Mouse (Mus musculus) CH12.LX (cell line): ENCODE measurements at regions not wholly inside any gene's neighbourhood (a gene's known extent, or its start where the extent isn't known, plus 50 kb on each side); places are given as distances from the start of the nearest gene placed in this dataset.

Experiments
- DNase-seq: peaks from one replicate; pipeline ENCODE4 v3.0.0-alpha.2; 2013; ENCODE audit errors: extremely low read depth
- H3K27ac ChIP-seq: 2 replicates; pipeline ENCODE4 v1.5.1; 2012; ENCODE audit warnings: low read depth, mild to moderate bottlenecking, control low read depth, moderate library complexity; ENCODE audit not compliant: insufficient read depth
- H3K27me3 ChIP-seq: replicated peaks from 2 replicates; pipeline ENCODE3; 2012; ENCODE audit warnings: inconsistent platforms
- H3K36me3 ChIP-seq, 2 experiments: replicated peaks in 1 of 2; 2 replicates each; pipeline versions ENCODE3 to v1.6.1; 2012; ENCODE audit warnings: inconsistent platforms in 1 of 2, low read length in 1 of 2, mild to moderate bottlenecking in 1 of 2, mixed read lengths in 1 of 2, moderate library complexity in 1 of 2; ENCODE audit not compliant: control insufficient read depth in 1 of 2, insufficient read depth in 1 of 2
- H3K4me1 ChIP-seq, 2 experiments: 2 replicates each; pipeline ENCODE4 v1.6.1; 2012; ENCODE audit warnings: inconsistent platforms in 1 of 2, moderate library complexity in 1 of 2; ENCODE audit not compliant: insufficient read depth in 2 of 2, control insufficient read depth in 1 of 2
- H3K4me2 ChIP-seq: 2 replicates; pipeline ENCODE4 v1.6.1; 2012; ENCODE audit warnings: low read depth, mild to moderate bottlenecking, control low read depth; ENCODE audit not compliant: poor library complexity, insufficient read depth, severe bottlenecking
- H3K4me3 ChIP-seq, 3 experiments: fragments of 150-350 bp in 1 of 3; sonication (generic) in 1 of 3; replicated peaks in 1 of 3; 2 replicates each; pipeline versions ENCODE3 to v1.5.1; 2011 to 2012; ENCODE audit warnings: low read depth in 2 of 3, low read length in 2 of 3, mild to moderate bottlenecking in 2 of 3, moderate library complexity in 2 of 3, control low read depth in 1 of 3, improper control_type of control experiment in 1 of 3, inconsistent platforms in 1 of 3, mixed read lengths in 1 of 3; ENCODE audit not compliant: poor library complexity in 1 of 3
- H3K79me2 ChIP-seq: replicated peaks from 2 replicates; pipeline ENCODE4 v1.6.1; 2012; ENCODE audit warnings: mild to moderate bottlenecking, moderate library complexity; ENCODE audit not compliant: control insufficient read depth, poor library complexity, insufficient read depth, severe bottlenecking; ENCODE audit errors: extremely low read depth
- H3K9ac ChIP-seq: 2 replicates; pipeline ENCODE4 v1.6.1; 2012; ENCODE audit warnings: low read depth, mild to moderate bottlenecking, control low read depth, moderate library complexity; ENCODE audit not compliant: insufficient read depth
- H3K9me3 ChIP-seq: replicated peaks from 2 replicates; pipeline ENCODE3; 2012; ENCODE audit warnings: low read length, inconsistent platforms, mixed read lengths
- CHD1 ChIP-seq: IDR thresholded peaks from 2 replicates; pipeline ENCODE4 v1.6.1; 2012; ENCODE audit warnings: low read depth, low read length, improper control_type of control experiment, inconsistent platforms
- CTCF ChIP-seq, 2 experiments: IDR thresholded peaks in 1 of 2; conservative IDR thresholded peaks in 1 of 2; 2 replicates each; pipeline ENCODE4 v1.5.1; 2011 to 2012; ENCODE audit warnings: low read depth in 2 of 2, low read length in 2 of 2, improper control_type of control experiment in 1 of 2, inconsistent platforms in 1 of 2, mild to moderate bottlenecking in 1 of 2, moderate library complexity in 1 of 2
- ELF1 ChIP-seq: IDR thresholded peaks from 2 replicates; pipeline ENCODE4 v1.6.1; 2014; ENCODE audit warnings: low read depth, mild to moderate bottlenecking, inconsistent platforms, low read length, improper control_type of control experiment
- EP300 ChIP-seq: IDR thresholded peaks from 2 replicates; pipeline ENCODE4 v1.6.1; 2011; ENCODE audit warnings: low read length, improper control_type of control experiment
- ETS1 ChIP-seq: conservative IDR thresholded peaks from 2 replicates; pipeline ENCODE4 v1.6.1; 2012; ENCODE audit warnings: low read depth, mild to moderate bottlenecking, inconsistent platforms, low read length, improper control_type of control experiment, moderate library complexity
- GABPA ChIP-seq: IDR thresholded peaks from 2 replicates; pipeline ENCODE4 v1.6.1; 2012; ENCODE audit warnings: low read depth, low read length, improper control_type of control experiment, inconsistent platforms; ENCODE audit not compliant: insufficient replicate concordance
- HCFC1 ChIP-seq: IDR thresholded peaks from 2 replicates; pipeline ENCODE4 v1.6.1; 2012; ENCODE audit warnings: low read depth, mild to moderate bottlenecking, inconsistent platforms, low read length, improper control_type of control experiment
- IRF4 ChIP-seq: IDR thresholded peaks from 2 replicates; pipeline ENCODE4 v1.6.1; 2014; ENCODE audit warnings: low read depth, mild to moderate bottlenecking, inconsistent platforms, low read length, improper control_type of control experiment
- JUND ChIP-seq: conservative IDR thresholded peaks from 2 replicates; pipeline ENCODE4 v1.6.1; 2011; ENCODE audit warnings: low read depth, low read length, improper control_type of control experiment
- KAT2A ChIP-seq: IDR thresholded peaks from 2 replicates; pipeline ENCODE4 v1.6.1; 2012; ENCODE audit warnings: low read length, improper control_type of control experiment, inconsistent platforms; ENCODE audit not compliant: insufficient replicate concordance
- MAX ChIP-seq: IDR thresholded peaks from 2 replicates; pipeline ENCODE4 v1.6.1; 2011; ENCODE audit warnings: low read length, improper control_type of control experiment
- MAZ ChIP-seq: IDR thresholded peaks from 2 replicates; pipeline ENCODE4 v1.6.1; 2012; ENCODE audit warnings: low read depth, mild to moderate bottlenecking, inconsistent platforms, low read length, improper control_type of control experiment, moderate library complexity
- MXI1 ChIP-seq: IDR thresholded peaks from 2 replicates; pipeline ENCODE4 v1.6.1; 2011; ENCODE audit warnings: mild to moderate bottlenecking, low read depth, low read length, improper control_type of control experiment
- MYC ChIP-seq: IDR thresholded peaks from 2 replicates; pipeline ENCODE4 v1.6.1; 2011; ENCODE audit warnings: low read depth, mild to moderate bottlenecking, improper control_type of control experiment, low read length
- NRF1 ChIP-seq: IDR thresholded peaks from 2 replicates; pipeline ENCODE4 v1.6.1; 2014; ENCODE audit warnings: low read depth, mild to moderate bottlenecking, inconsistent platforms, low read length, improper control_type of control experiment, moderate library complexity
- PAX5 ChIP-seq: IDR thresholded peaks from 2 replicates; pipeline ENCODE4 v1.6.1; 2012; ENCODE audit warnings: low read length, inconsistent platforms, mixed read lengths
- POLR2AphosphoS2 ChIP-seq: IDR thresholded peaks from 2 replicates; pipeline ENCODE4 v1.6.1; 2011; ENCODE audit warnings: low read depth, low read length, improper control_type of control experiment
- RAD21 ChIP-seq: IDR thresholded peaks from 2 replicates; pipeline ENCODE4 v1.6.1; 2011; ENCODE audit warnings: low read depth, mild to moderate bottlenecking, low read length, improper control_type of control experiment, moderate library complexity
- SMC3 ChIP-seq: IDR thresholded peaks from 2 replicates; pipeline ENCODE4 v1.6.1; 2011; ENCODE audit warnings: low read depth, low read length, improper control_type of control experiment
- TBP ChIP-seq: conservative IDR thresholded peaks from 2 replicates; pipeline ENCODE4 v1.6.1; 2011; ENCODE audit warnings: low read depth, low read length, improper control_type of control experiment
- UBTF ChIP-seq: IDR thresholded peaks from 2 replicates; pipeline ENCODE4 v1.6.1; 2012; ENCODE audit warnings: low read depth, mild to moderate bottlenecking, inconsistent platforms, low read length, improper control_type of control experiment, moderate library complexity
- ZNF384 ChIP-seq: IDR thresholded peaks from 2 replicates; pipeline ENCODE4 v1.6.1; 2012; ENCODE audit warnings: low read depth, low read length, improper control_type of control experiment, inconsistent platforms
- dilution Hi-C: fragments of 300-500 bp; cut with MboI; formaldehyde crosslinking; loops from 2 replicates; pipeline ENCODE4 v1.14.3; 2020; ENCODE audit warnings: low sequenced_read_pairs; ENCODE audit not compliant: extremely low pct_unique_long_range_greater_than_20kb, extremely low pct_ligation_motif_present
- in situ Hi-C: fragments of 300-500 bp; cut with MboI; formaldehyde crosslinking; loops from 3 replicates; pipeline ENCODE4 v1.14.3; 2019; ENCODE audit warnings: low sequenced_read_pairs, low pct_ligation_motif_present, low pct_unique_long_range_greater_than_20kb, mixed read lengths

GRCm38 (mm10) chr3:35699266-35699665 is 54.6 kb upstream of the Atp11b start:
- no peaks in the 10 kb centered on the region for H3K27me3 ChIP-seq
- no peak for DNase-seq
- H3K9ac ChIP-seq: no peak overlapping the region
- H3K4me1 ChIP-seq: peaks cover 0 to 2% of the 10 kb centered on the region in 2 experiments; a peak in 1 of 4 replicates
- in situ Hi-C loops: loop anchor here (10.0 to 25.0 kb wide), 5 partner anchors 186 to 638 kb away; partner anchors contain the start of gene Acad9
- dilution Hi-C loops: no loop called here
- TF ChIP-seq PAX5: no peak
- no peak for TF ChIP-seq RAD21
- TF ChIP-seq MXI1: no peak
- no peak for TF ChIP-seq CTCF (conservative IDR thresholded peaks at IDR 0.05 in 1 of 2, IDR thresholded peaks at IDR 0.05 in 1 of 2; ENCODE audit: low read depth in 2 of 2, low read length in 2 of 2)
- TF ChIP-seq POLR2AphosphoS2: no peak
- no peak for TF ChIP-seq EP300
- no peak for TF ChIP-seq MAZ
- H3K36me3 ChIP-seq: no peaks in the 10 kb centered on the region
- H3K4me2 ChIP-seq: no peak overlapping the region
- no peak overlapping the region for H3K4me3 ChIP-seq
- H3K27ac ChIP-seq: no peak overlapping the region
- no peaks in the 10 kb centered on the region for H3K79me2 ChIP-seq
- H3K9me3 ChIP-seq: no peaks in the 10 kb centered on the region

DNA sequence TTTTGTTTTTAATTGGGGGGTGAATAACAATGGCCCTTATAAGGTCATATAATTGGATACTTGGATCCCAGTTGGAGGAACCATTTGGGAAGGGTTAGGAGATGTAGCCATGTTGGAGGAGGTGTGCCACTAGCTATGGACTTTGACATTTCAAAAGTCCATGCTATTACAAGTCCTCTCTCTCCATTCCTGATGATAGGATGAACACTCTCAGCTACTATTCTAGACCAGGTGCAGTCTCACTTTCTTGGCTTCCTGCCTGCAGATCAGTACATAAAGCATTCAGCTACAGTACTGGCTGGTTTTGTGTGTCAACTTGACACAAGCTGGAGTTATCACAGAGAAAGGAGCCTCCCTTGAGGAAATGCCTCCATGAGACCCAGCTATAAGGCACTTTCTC is 53.9 kb upstream of the Atp11b start:
- Histone ChIP-seq H3K4me1 (peaks cover 0 to 2% of the 10 kb centered on the region in 2 experiments; a peak in 1 of 4 replicates), H3K79me2 (no peaks in the 10 kb centered on the region), H3K4me2 (no peak overlapping the region), H3K9me3 (no peaks in the 10 kb centered on the region), H3K36me3 (no peaks in the 10 kb centered on the region), H3K27me3 (no peaks in the 10 kb centered on the region), H3K27ac (no peak overlapping the region), H3K9ac (no peak overlapping the region), H3K4me3 (no peak overlapping the region)
- TF ChIP-seq CHD1 (no peak), KAT2A (no peak), TBP (no peak), MAX (no peak), MYC (no peak), ETS1 (no peak), JUND (no peak), UBTF (no peak), ZNF384 (no peak), NRF1 (no peak), RAD21 (no peak), HCFC1 (no peak), CTCF (conservative IDR thresholded peaks at IDR 0.05 in 1 of 2, IDR thresholded peaks at IDR 0.05 in 1 of 2; ENCODE audit: low read depth in 2 of 2, low read length in 2 of 2) (no peak), GABPA (no peak), SMC3 (no peak), PAX5 (no peak), POLR2AphosphoS2 (no peak), ELF1 (no peak), IRF4 (no peak)
- DNase-seq: no peak
- dilution Hi-C loops: no loop called here
- in situ Hi-C loops: loop anchor here (10.0 to 25.0 kb wide), 5 partner anchors 185 to 637 kb away; partner anchors contain the start of gene Acad9
